Mouse (Mus musculus) midbrain, embryonic 16.5 days (tissue): ENCODE measurements at regions not wholly inside any gene's neighbourhood (a gene's known extent, or its start where the extent isn't known, plus 50 kb on each side); places are given as distances from the start of the nearest gene placed in this dataset.

Source experiments
- ATAC-seq: fragments of 200-750 bp; cut with Nextera tagmentation; 2 replicates; pipeline ENCODE4 v1.8.0; 2017; ENCODE audit warnings: moderate TSS enrichment
- H3K27ac ChIP-seq: fragments of 300-500 bp; sonication (generic); 2 replicates; pipeline ENCODE4 v1.5.1; 2014; ENCODE audit warnings: mild to moderate bottlenecking, low read length, mixed read lengths
- H3K27me3 ChIP-seq: fragments of 300-500 bp; sonication (generic); 2 replicates; pipeline ENCODE4 v1.6.1; 2014; ENCODE audit warnings: low read depth, low read length, mixed read lengths; ENCODE audit not compliant: control insufficient read depth, insufficient read depth
- H3K36me3 ChIP-seq: fragments of 300-500 bp; sonication (generic); 2 replicates; pipeline ENCODE4 v1.6.1; 2014; ENCODE audit warnings: mild to moderate bottlenecking, low read length, moderate library complexity, mixed read lengths; ENCODE audit not compliant: control insufficient read depth, insufficient read depth
- H3K4me1 ChIP-seq: fragments of 300-500 bp; sonication (generic); 2 replicates; pipeline ENCODE4 v1.6.1; 2014; ENCODE audit warnings: mild to moderate bottlenecking, low read length, mixed read lengths; ENCODE audit not compliant: control insufficient read depth, insufficient read depth
- H3K4me2 ChIP-seq: fragments of 300-500 bp; sonication (generic); 2 replicates; pipeline ENCODE4 v1.6.1; 2014; ENCODE audit warnings: mild to moderate bottlenecking, low read length, mixed read lengths
- H3K4me3 ChIP-seq: fragments of 300-500 bp; sonication (generic); 2 replicates; pipeline ENCODE4 v1.5.1; 2014; ENCODE audit warnings: low read depth, mild to moderate bottlenecking, low read length, moderate library complexity, mixed read lengths
- H3K9ac ChIP-seq: fragments of 300-500 bp; sonication (generic); 2 replicates; pipeline ENCODE4 v1.6.1; 2014; ENCODE audit warnings: low read depth, low read length, mixed read lengths
- H3K9me3 ChIP-seq: fragments of 300-500 bp; sonication (generic); replicated peaks from 2 replicates; pipeline ENCODE4 v1.6.1; 2014; ENCODE audit warnings: mild to moderate bottlenecking, low read length, mixed read lengths; ENCODE audit not compliant: control insufficient read depth, poor library complexity, severe bottlenecking
- WGBS: fragments of 180-500 bp; shearing (Covaris S2); extraction: QIAGEN DNeasy Blood & Tissue Kit; methylation state at CpG from one replicate; pipeline ENCODE4 v1.1.7; 2014; 5-methylcytosine and 5-hydroxymethylcytosine counted together

GRCm38 (mm10) chr13:59248411-59248810 lies 336.6 kb downstream of the Agtpbp1 start:
- Histone ChIP-seq H3K9ac (no peak overlapping the region), H3K4me2 (no peak overlapping the region), H3K36me3 (no peaks in the 10 kb centered on the region), H3K9me3 (no peaks in the 10 kb centered on the region), H3K27me3 (no peaks in the 10 kb centered on the region), H3K4me1 (peaks cover 16% of the 10 kb centered on the region), H3K27ac (no peak overlapping the region), H3K4me3 (no peak overlapping the region)
- 71% methylated on average over 9 of the region's 9 CpGs for WGBS
- no peak for ATAC-seq

GRCm38 (mm10) chr13:59246984-59247537 lies 338.0 kb downstream of the Agtpbp1 start:
- Histone ChIP-seq H3K4me1 (peaks cover 13% of the 10 kb centered on the region), H3K27me3 (no peaks in the 10 kb centered on the region), H3K27ac (no peak overlapping the region), H3K4me3 (no peak overlapping the region), H3K9ac (no peak overlapping the region), H3K36me3 (no peaks in the 10 kb centered on the region), H3K4me2 (no peak overlapping the region), H3K9me3 (no peaks in the 10 kb centered on the region)
- no peak for ATAC-seq
- WGBS, result 86% methylated on average over 7 of the region's 7 CpGs

- no peaks in the 10 kb centered on the region for H3K36me3 ChIP-seq
- no peak overlapping the region for H3K4me2 ChIP-seq
- WGBS, result 77% methylated on average over 6 of the region's 6 CpGs
- H3K27me3 ChIP-seq, result no peaks in the 10 kb centered on the region
- H3K4me1 ChIP-seq, result peaks cover 3% of the 10 kb centered on the region
- no peak overlapping the region for H3K9ac ChIP-seq
- no peak overlapping the region for H3K4me3 ChIP-seq
- H3K9me3 ChIP-seq, result no peaks in the 10 kb centered on the region
- no peak overlapping the region for H3K27ac ChIP-seq
- no peak for ATAC-seq
Measured at GRCm38 (mm10) chr13:59246070-59246469, 339.0 kb downstream of the Agtpbp1 start.

GRCm38 (mm10) chr13:59244622-59245021 lies 340.4 kb downstream of the Agtpbp1 start:
- no peak for ATAC-seq
- Histone ChIP-seq H3K27ac (no peak overlapping the region), H3K27me3 (no peaks in the 10 kb centered on the region), H3K4me3 (no peak overlapping the region), H3K36me3 (no peaks in the 10 kb centered on the region), H3K9ac (no peak overlapping the region), H3K9me3 (no peaks in the 10 kb centered on the region), H3K4me1 (no peaks in the 10 kb centered on the region), H3K4me2 (no peak overlapping the region)
- WGBS, result 97% methylated on average over 1 of the region's 1 CpGs

- Histone ChIP-seq H3K27ac (no peak overlapping the region), H3K4me2 (no peak overlapping the region), H3K9me3 (no peaks in the 10 kb centered on the region), H3K4me1 (no peaks in the 10 kb centered on the region), H3K36me3 (no peaks in the 10 kb centered on the region), H3K4me3 (no peak overlapping the region), H3K9ac (no peak overlapping the region), H3K27me3 (no peaks in the 10 kb centered on the region)
- 84% methylated on average over 4 of the region's 4 CpGs for WGBS
- ATAC-seq, result no peak
Measured at GRCm38 (mm10) chr13:59242671-59243070, 342.4 kb downstream of the Agtpbp1 start.

GRCm38 (mm10) chr13:59238696-59239095 lies 346.3 kb downstream of the Agtpbp1 start:
- no peak for ATAC-seq
- H3K27ac ChIP-seq, result no peak overlapping the region
- WGBS, result 83% methylated on average over 1 of the region's 1 CpGs

GRCm38 (mm10) chr13:59235836-59236235 lies 349.2 kb downstream of the Agtpbp1 start:
- whole genome bisulfite sequencing, result 85% methylated on average over 9 of the region's 9 CpGs
- H3K4me2 ChIP-seq, result no peak overlapping the region
- H3K27me3 ChIP-seq, result no peaks in the 10 kb centered on the region

More at GRCm38 (mm10) chr13:59238696-59239095, 346.3 kb downstream of the Agtpbp1 start:
- no peak overlapping the region for H3K9ac ChIP-seq
- H3K4me2 ChIP-seq, result no peak overlapping the region
- no peaks in the 10 kb centered on the region for H3K9me3 ChIP-seq
- H3K4me3 ChIP-seq, result no peak overlapping the region
- H3K36me3 ChIP-seq, result no peaks in the 10 kb centered on the region
- H3K4me1 ChIP-seq, result no peaks in the 10 kb centered on the region
- H3K27me3 ChIP-seq, result no peaks in the 10 kb centered on the region

GRCm38 (mm10) chr13:59229111-59229541 lies 355.9 kb downstream of the Agtpbp1 start:
- Histone ChIP-seq H3K4me2 (no peak overlapping the region), H3K9me3 (no peaks in the 10 kb centered on the region), H3K36me3 (no peaks in the 10 kb centered on the region), H3K9ac (no peak overlapping the region), H3K27ac (no peak overlapping the region), H3K27me3 (no peaks in the 10 kb centered on the region), H3K4me1 (no peaks in the 10 kb centered on the region), H3K4me3 (no peak overlapping the region)
- 90% methylated on average over 6 of the region's 6 CpGs for WGBS
- no peak for ATAC-seq

More at GRCm38 (mm10) chr13:59235836-59236235, 349.2 kb downstream of the Agtpbp1 start:
- no peaks in the 10 kb centered on the region for H3K36me3 ChIP-seq
- no peak overlapping the region for H3K27ac ChIP-seq
- no peaks in the 10 kb centered on the region for H3K9me3 ChIP-seq
- no peak overlapping the region for H3K4me3 ChIP-seq
- H3K4me1 ChIP-seq, result no peaks in the 10 kb centered on the region
- H3K9ac ChIP-seq, result no peak overlapping the region
- no peak for ATAC-seq

GRCm38 (mm10) chr13:59228059-59228830 lies 356.8 kb downstream of the Agtpbp1 start:
- no peak for ATAC-seq

More at GRCm38 (mm10) chr13:59228059-59228830, 356.8 kb downstream of the Agtpbp1 start:
- no peak overlapping the region for H3K9ac ChIP-seq
- H3K4me1 ChIP-seq, result no peaks in the 10 kb centered on the region
- H3K36me3 ChIP-seq, result no peaks in the 10 kb centered on the region
- H3K27me3 ChIP-seq, result no peaks in the 10 kb centered on the region
- WGBS, result 52% methylated on average over 12 of the region's 12 CpGs
- no peak overlapping the region for H3K27ac ChIP-seq
- no peaks in the 10 kb centered on the region for H3K9me3 ChIP-seq
- H3K4me3 ChIP-seq, result no peak overlapping the region
- no peak overlapping the region for H3K4me2 ChIP-seq
